Mouse (Mus musculus) heart, postnatal 14 days (tissue): ENCODE measurements around the gene Rbms3. TPM values are rescaled to one million over a fixed set of nuclear protein-coding genes. Genes with fewer than 3 reads are reported as not detected.
A peak's percentile ranks its signal among the peaks of the same experiment; 100 is the strongest.

ENCODE experiments used
- DNase-seq, 2 experiments: peaks; one replicate each; pipeline ENCODE4 v3.0.0; 2021 to 2022
- intact Hi-C: fragments of 180-260 bp; cut with DNase I; formaldehyde crosslinking; loops from one replicate; pipeline ENCODE4 v1.15.1; 2025
- total RNA-seq, 2 experiments: library from RNA; stranded (reverse); gene quantifications; 2 replicates each; pipeline ENCODE4 v1.2.3; 2021

The Rbms3 gene
- total RNA-seq, 2 experiments from 2014 or later = 17.7 to 18.6 TPM

- intact Hi-C loops = no loop called here
These were observed 816.3 kb downstream of the Rbms3 start for GRCm38 (mm10) chr9:116813396-116813795.

GRCm38 (mm10) chr9:116809260-116809659, 820.5 kb downstream of the Rbms3 start:
- intact Hi-C loops = no loop called here

More at GRCm38 (mm10) chr9:116813396-116813795, 816.3 kb downstream of the Rbms3 start:
- DNase-seq = no peak

GRCm38 (mm10) chr9:116808401-116808800, 821.3 kb downstream of the Rbms3 start:
- intact Hi-C loops = no loop called here
- no peak for DNase-seq

More at GRCm38 (mm10) chr9:116809260-116809659, 820.5 kb downstream of the Rbms3 start:
- no peak for DNase-seq

- peak; percentile 19 to 33 for DNase-seq
- intact Hi-C loops = no loop called here
These were observed 822.3 kb downstream of the Rbms3 start for GRCm38 (mm10) chr9:116807166-116808081.

GRCm38 (mm10) chr9:116803292-116803731, 826.4 kb downstream of the Rbms3 start:
- DNase-seq = peak in 1 of 2 experiments; percentile 23
- intact Hi-C loops = no loop called here

- intact Hi-C loops = no loop called here
- DNase-seq = peak; percentile 19 to 29
These were observed 827.1 kb downstream of the Rbms3 start for GRCm38 (mm10) chr9:116802602-116803001.

- intact Hi-C loops = no loop called here
- no peak for DNase-seq
These were observed 834.3 kb downstream of the Rbms3 start for GRCm38 (mm10) chr9:116795240-116795955.

- intact Hi-C loops = no loop called here
- no peak for DNase-seq
These were observed 837.9 kb downstream of the Rbms3 start for GRCm38 (mm10) chr9:116791850-116792249.

GRCm38 (mm10) chr9:116786136-116787046, 843.3 kb downstream of the Rbms3 start:
- intact Hi-C loops = no loop called here
- no peak for DNase-seq

- intact Hi-C loops = no loop called here
- no peak for DNase-seq
These were observed 857.9 kb downstream of the Rbms3 start for GRCm38 (mm10) chr9:116771820-116772219.

GRCm38 (mm10) chr9:116769358-116770054, 860.2 kb downstream of the Rbms3 start:
- no peak for DNase-seq
- intact Hi-C loops = no loop called here

GRCm38 (mm10) chr9:116762395-116763025, 867.2 kb downstream of the Rbms3 start:
- intact Hi-C loops = no loop called here
- DNase-seq = no peak

GRCm38 (mm10) chr9:116748857-116749584, 880.7 kb downstream of the Rbms3 start:
- intact Hi-C loops = no loop called here
- no peak for DNase-seq

- intact Hi-C loops = no loop called here
- no peak for DNase-seq
These were observed 881.4 kb downstream of the Rbms3 start for GRCm38 (mm10) chr9:116748346-116748745.

GRCm38 (mm10) chr9:116746871-116747270, 882.8 kb downstream of the Rbms3 start:
- intact Hi-C loops = no loop called here
- no peak for DNase-seq

- intact Hi-C loops = no loop called here
- DNase-seq = no peak
These were observed 891.9 kb downstream of the Rbms3 start for GRCm38 (mm10) chr9:116737786-116738185.

- intact Hi-C loops = no loop called here
- DNase-seq = no peak
These were observed 900.5 kb downstream of the Rbms3 start for GRCm38 (mm10) chr9:116729172-116729571.

GRCm38 (mm10) chr9:116728655-116729054, 901.1 kb downstream of the Rbms3 start:
- intact Hi-C loops = no loop called here
- DNase-seq = no peak

- intact Hi-C loops = no loop called here
- DNase-seq = no peak
These were observed 901.6 kb downstream of the Rbms3 start for GRCm38 (mm10) chr9:116728093-116728492.
